Mouse (Mus musculus): ENCODE measurements around the gene Uroc1. TPM values are rescaled to one million over a fixed set of nuclear protein-coding genes. Genes with fewer than 3 reads are reported as not detected.
A peak's percentile ranks its signal among the peaks of the same experiment; 100 is the strongest.

The Uroc1 gene
- polyA plus RNA-seq, 1 experiment from 2014 or later, result 0.19 TPM

GRCm38 (mm10) chr6:90359445-90359844 lies 26.4 kb downstream of the Uroc1 start:
- Histone ChIP-seq H3K4me3 (replicated peaks) (no peak overlapping the region), H3K36me3 (no peaks in the 10 kb centered on the region), H3K9ac (no peak overlapping the region), H3K4me1 (peaks cover 39% of the 10 kb centered on the region), H3K27ac (replicated peaks) (peak overlapping the region; percentile 91), H3K4me2 (replicated peaks) (no peak overlapping the region), H3K27me3 (no peaks in the 10 kb centered on the region), H3K9me3 (replicated peaks) (no peaks in the 10 kb centered on the region)
- WGBS, result 57% methylated on average over 2 of the region's 2 CpGs
- no peak for ATAC-seq (ENCODE audit: insufficient number of reproducible peaks, low FRiP score, low TSS enrichment, low read depth)

DNA sequence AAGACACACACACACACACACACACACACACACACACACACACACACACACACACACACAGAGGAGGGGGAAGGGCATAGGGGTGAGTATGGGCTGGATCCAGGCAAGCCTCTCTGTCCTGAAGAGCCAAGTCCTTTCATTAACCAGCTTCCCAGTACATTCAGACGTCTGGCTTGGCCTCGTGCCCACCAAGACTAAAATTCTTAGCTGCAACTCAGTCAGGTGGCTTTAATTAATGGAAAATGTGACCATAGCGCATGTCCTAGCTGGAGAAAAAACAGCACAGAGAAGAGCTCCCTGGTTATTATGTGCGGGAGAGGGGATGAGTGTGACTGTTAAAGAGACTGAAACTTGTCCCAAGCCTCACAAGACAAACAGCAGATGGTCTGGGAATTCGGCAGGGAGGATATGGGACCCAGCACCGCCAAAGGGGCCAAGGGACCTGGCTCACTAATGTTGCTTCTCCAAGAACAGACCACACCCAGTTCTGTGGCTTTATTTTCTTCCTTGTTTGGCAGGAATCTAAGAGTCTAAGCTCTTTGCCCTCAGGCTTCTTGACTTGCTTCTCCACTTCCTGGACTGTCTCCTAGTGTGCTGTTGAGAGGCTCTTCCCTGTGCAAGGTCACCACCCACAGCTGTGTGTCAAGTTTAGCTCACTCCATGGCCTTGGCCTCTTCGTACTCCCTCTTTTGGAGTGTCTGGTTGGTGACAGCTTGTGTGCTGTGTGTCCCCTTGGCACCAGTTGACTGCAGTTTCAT lies 27.1 kb downstream of the Uroc1 start:
- 11% methylated on average over 7 of the region's 7 CpGs for WGBS
- H3K9me3 ChIP-seq (replicated peaks), result no peaks in the 10 kb centered on the region
- no peaks in the 10 kb centered on the region for H3K27me3 ChIP-seq
- no peaks in the 10 kb centered on the region for H3K36me3 ChIP-seq
- H3K27ac ChIP-seq (replicated peaks), result peak overlapping the region; percentile 91
- peak; percentile 75 for ATAC-seq (ENCODE audit: insufficient number of reproducible peaks, low FRiP score, low TSS enrichment, low read depth)
- peak overlapping the region; percentile 22 for H3K4me2 ChIP-seq (replicated peaks)
- H3K4me1 ChIP-seq, result peaks cover 39% of the 10 kb centered on the region
- no peak overlapping the region for H3K9ac ChIP-seq
- H3K4me3 ChIP-seq (replicated peaks), result no peak overlapping the region

- no peaks in the 10 kb centered on the region for H3K36me3 ChIP-seq
- H3K9ac ChIP-seq, result no peak overlapping the region
- peak overlapping the region; percentile 91 for H3K27ac ChIP-seq (replicated peaks)
- peaks cover 39% of the 10 kb centered on the region for H3K4me1 ChIP-seq
- no peaks in the 10 kb centered on the region for H3K9me3 ChIP-seq (replicated peaks)
- no peak overlapping the region for H3K4me2 ChIP-seq (replicated peaks)
- H3K4me3 ChIP-seq (replicated peaks), result no peak overlapping the region
- WGBS, result 86% methylated on average over 6 of the region's 6 CpGs
- no peaks in the 10 kb centered on the region for H3K27me3 ChIP-seq
- no peak for ATAC-seq (ENCODE audit: insufficient number of reproducible peaks, low FRiP score, low TSS enrichment, low read depth)
Measured at GRCm38 (mm10) chr6:90360922-90361614, 28.0 kb downstream of the Uroc1 start.

DNA sequence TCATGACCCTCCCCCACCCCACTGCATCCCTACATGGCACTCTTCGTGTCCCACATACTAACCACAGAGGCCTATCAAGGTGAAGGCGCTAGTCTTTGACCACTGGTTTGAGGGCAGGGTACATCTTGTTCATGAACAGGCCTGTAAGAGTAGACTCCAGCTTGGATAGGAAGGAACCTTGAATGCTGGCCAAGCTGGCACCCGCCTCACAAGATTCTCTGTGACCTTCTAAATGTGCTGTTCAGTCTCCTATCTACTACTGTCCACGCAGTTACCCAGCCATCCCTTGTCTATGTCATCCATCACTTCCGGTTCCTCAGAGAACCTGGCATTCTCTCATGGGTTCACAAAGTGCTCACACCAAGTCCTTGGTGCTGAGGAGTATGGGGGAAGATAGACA lies 30.2 kb downstream of the Uroc1 start:
- Histone ChIP-seq H3K9me3 (replicated peaks) (no peaks in the 10 kb centered on the region), H3K4me1 (peaks cover 31% of the 10 kb centered on the region), H3K27me3 (no peaks in the 10 kb centered on the region), H3K4me2 (replicated peaks) (no peak overlapping the region), H3K4me3 (replicated peaks) (no peak overlapping the region), H3K27ac (replicated peaks) (no peak overlapping the region), H3K36me3 (no peaks in the 10 kb centered on the region), H3K9ac (no peak overlapping the region)
- no peak for ATAC-seq (ENCODE audit: insufficient number of reproducible peaks, low FRiP score, low TSS enrichment, low read depth)
- WGBS, result 80% methylated on average over 5 of the region's 5 CpGs

DNA sequence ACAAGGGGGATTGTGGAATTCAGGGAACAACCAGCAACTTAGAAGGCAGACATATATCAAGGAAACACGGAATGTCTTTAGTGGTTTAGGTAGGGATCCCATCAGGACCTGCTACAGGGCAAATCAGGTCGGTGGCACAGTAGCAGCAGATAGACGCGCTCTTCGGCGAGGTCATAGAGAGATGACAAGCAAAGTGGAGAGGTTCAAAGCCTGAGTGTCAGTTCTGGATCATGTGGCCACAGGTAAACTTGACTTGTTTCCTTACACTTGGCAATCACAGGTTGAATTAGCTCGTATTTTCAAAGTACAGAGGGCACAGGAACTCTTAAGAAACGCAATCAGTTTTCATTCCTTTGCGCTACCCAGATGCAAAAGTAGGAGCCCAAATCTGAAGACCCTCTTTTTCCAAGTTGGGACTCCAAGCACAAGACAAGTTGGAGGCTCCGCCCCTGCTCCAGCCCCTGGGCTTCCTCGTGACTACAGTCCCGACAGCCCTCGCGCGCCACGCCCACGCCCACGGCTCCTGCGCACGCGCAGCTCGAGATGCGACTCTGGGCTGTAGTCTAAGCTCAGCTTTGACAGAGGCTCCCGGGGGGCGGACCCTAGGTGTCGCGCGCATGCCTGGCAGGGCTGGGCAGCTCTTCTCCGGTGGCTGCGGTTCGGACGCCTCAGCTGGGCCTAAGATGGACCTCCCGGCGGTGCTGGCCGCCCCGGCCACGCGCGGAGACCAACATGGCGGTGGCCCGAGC lies 36.1 kb downstream of the Uroc1 start, which contains the start of gene Zxdc:
TSS of gene Zxdc (plus strand) at position 517 of the 749 bp plus-strand sequence.
- no peaks in the 10 kb centered on the region for H3K27me3 ChIP-seq
- H3K9me3 ChIP-seq (replicated peaks), result no peaks in the 10 kb centered on the region
- peak within 1 kb of the TSS; percentile 83 for H3K27ac ChIP-seq (replicated peaks)
- ATAC-seq (ENCODE audit: insufficient number of reproducible peaks, low FRiP score, low TSS enrichment, low read depth), result peak; percentile 96
- peak within 1 kb of the TSS; percentile 82 for H3K9ac ChIP-seq
- peaks cover 12% of the 10 kb centered on the region for H3K36me3 ChIP-seq
- peaks cover 25% of the 10 kb centered on the region for H3K4me1 ChIP-seq
- peak within 1 kb of the TSS; percentile 76 for H3K4me3 ChIP-seq (replicated peaks)
- WGBS, result 5% methylated on average over 41 of the region's 41 CpGs
- H3K4me2 ChIP-seq (replicated peaks), result peak within 1 kb of the TSS; percentile 97

GRCm38 (mm10) chr6:90369725-90370553 lies 36.9 kb downstream of the Uroc1 start:
- peak; percentile 77 for ATAC-seq (ENCODE audit: insufficient number of reproducible peaks, low FRiP score, low TSS enrichment, low read depth)
- Histone ChIP-seq H3K4me2 (replicated peaks) (peak overlapping the region; percentile 97), H3K9ac (peak overlapping the region; percentile 82), H3K36me3 (peaks cover 20% of the 10 kb centered on the region), H3K4me3 (replicated peaks) (peak overlapping the region; percentile 76), H3K4me1 (peaks cover 25% of the 10 kb centered on the region), H3K27me3 (no peaks in the 10 kb centered on the region), H3K9me3 (replicated peaks) (no peaks in the 10 kb centered on the region), H3K27ac (replicated peaks) (peak overlapping the region; percentile 83)
- WGBS, result under 1% methylated on average over 77 of the region's 98 CpGs

- WGBS, result 91% methylated on average over 4 of the region's 4 CpGs
- Histone ChIP-seq H3K4me1 (peaks cover 20% of the 10 kb centered on the region), H3K27me3 (no peaks in the 10 kb centered on the region), H3K27ac (replicated peaks) (no peak overlapping the region), H3K4me3 (replicated peaks) (no peak overlapping the region), H3K9ac (no peak overlapping the region), H3K9me3 (replicated peaks) (no peaks in the 10 kb centered on the region), H3K36me3 (peaks cover 60% of the 10 kb centered on the region), H3K4me2 (replicated peaks) (no peak overlapping the region)
- ATAC-seq (ENCODE audit: insufficient number of reproducible peaks, low FRiP score, low TSS enrichment, low read depth), result no peak
Measured at GRCm38 (mm10) chr6:90374647-90375046, 41.6 kb downstream of the Uroc1 start.

GRCm38 (mm10) chr6:90377708-90378107 lies 44.6 kb downstream of the Uroc1 start:
- H3K4me3 ChIP-seq (replicated peaks), result no peak overlapping the region
- no peaks in the 10 kb centered on the region for H3K4me1 ChIP-seq
- no peaks in the 10 kb centered on the region for H3K9me3 ChIP-seq (replicated peaks)
- WGBS, result 93% methylated on average over 2 of the region's 2 CpGs
- no peak overlapping the region for H3K27ac ChIP-seq (replicated peaks)
- no peaks in the 10 kb centered on the region for H3K27me3 ChIP-seq
- H3K36me3 ChIP-seq, result peaks cover 90% of the 10 kb centered on the region
- no peak for ATAC-seq (ENCODE audit: insufficient number of reproducible peaks, low FRiP score, low TSS enrichment, low read depth)
- H3K4me2 ChIP-seq (replicated peaks), result no peak overlapping the region
- H3K9ac ChIP-seq, result no peak overlapping the region

GRCm38 (mm10) chr6:90381465-90381864 lies 48.4 kb downstream of the Uroc1 start:
- Histone ChIP-seq H3K27me3 (no peaks in the 10 kb centered on the region), H3K27ac (replicated peaks) (no peak overlapping the region), H3K9ac (no peak overlapping the region), H3K9me3 (replicated peaks) (no peaks in the 10 kb centered on the region), H3K36me3 (peaks cover 87% of the 10 kb centered on the region), H3K4me2 (replicated peaks) (no peak overlapping the region), H3K4me1 (no peaks in the 10 kb centered on the region), H3K4me3 (replicated peaks) (no peak overlapping the region)
- ATAC-seq (ENCODE audit: insufficient number of reproducible peaks, low FRiP score, low TSS enrichment, low read depth), result no peak
- WGBS, result 72% methylated on average over 2 of the region's 2 CpGs

- Histone ChIP-seq H3K4me2 (replicated peaks) (no peak overlapping the region), H3K4me1 (no peaks in the 10 kb centered on the region), H3K4me3 (replicated peaks) (no peak overlapping the region), H3K27ac (replicated peaks) (no peak overlapping the region), H3K9ac (no peak overlapping the region), H3K9me3 (replicated peaks) (no peaks in the 10 kb centered on the region), H3K36me3 (peaks cover 44% of the 10 kb centered on the region), H3K27me3 (no peaks in the 10 kb centered on the region)
- WGBS, result 74% methylated on average over 4 of the region's 4 CpGs
- ATAC-seq (ENCODE audit: insufficient number of reproducible peaks, low FRiP score, low TSS enrichment, low read depth), result no peak
Measured at GRCm38 (mm10) chr6:90390629-90391028, 57.5 kb downstream of the Uroc1 start.

Measured in embryonic facial prominence, embryonic 15.5 days (tissue).